Mouse (Mus musculus) stomach, embryonic 15.5 days (tissue): ENCODE results near the gene Mccc1. TPM values are rescaled to one million over a fixed set of nuclear protein-coding genes. Genes with fewer than 3 reads are reported as not detected.
A peak's percentile ranks its signal among the peaks of the same experiment; 100 is the strongest.

ENCODE experiments used
- ATAC-seq: fragments of 200-750 bp; cut with Nextera tagmentation; 2 replicates; pipeline ENCODE4 v1.8.0; 2017; ENCODE audit warnings: low read depth, moderate number of reproducible peaks, moderate TSS enrichment; ENCODE audit not compliant: insufficient read depth, low FRiP score
- H3K27ac ChIP-seq: fragments of 300-500 bp; sonication (generic); 2 replicates; pipeline ENCODE4 v1.5.1; 2015; ENCODE audit warnings: mild to moderate bottlenecking, inconsistent platforms
- H3K27me3 ChIP-seq: fragments of 300-500 bp; sonication (generic); replicated peaks from 2 replicates; pipeline ENCODE4 v1.6.1; 2015; ENCODE audit warnings: inconsistent platforms
- H3K36me3 ChIP-seq: fragments of 300-500 bp; sonication (generic); 2 replicates; pipeline ENCODE4 v1.6.1; 2015; ENCODE audit warnings: inconsistent platforms
- H3K4me1 ChIP-seq: fragments of 300-500 bp; sonication (generic); 2 replicates; pipeline ENCODE4 v1.6.1; 2015; ENCODE audit warnings: inconsistent platforms
- H3K4me2 ChIP-seq: fragments of 300-500 bp; sonication (generic); 2 replicates; pipeline ENCODE4 v1.6.1; 2015; ENCODE audit warnings: mild to moderate bottlenecking, inconsistent platforms
- H3K4me3 ChIP-seq: fragments of 300-500 bp; sonication (generic); replicated peaks from 2 replicates; pipeline ENCODE4 v1.5.1; 2015; ENCODE audit warnings: inconsistent platforms
- H3K9ac ChIP-seq: fragments of 300-500 bp; sonication (generic); 2 replicates; pipeline ENCODE4 v1.6.1; 2015; ENCODE audit warnings: inconsistent platforms
- H3K9me3 ChIP-seq: fragments of 300-500 bp; sonication (generic); 2 replicates; pipeline ENCODE4 v1.6.1; 2016; ENCODE audit warnings: inconsistent platforms
- whole genome bisulfite sequencing: fragments of 180-500 bp; shearing (Covaris S2); methylation state at CpG from one replicate; pipeline ENCODE4 v1.1.7; 2015; 5-methylcytosine and 5-hydroxymethylcytosine counted together
- polyA plus RNA-seq: library from polyadenylated mRNA; unstranded; fragments of >200 nt; fragmentation: Nextera tagmentation; extraction: Ambion mirVana; gene quantifications from 2 replicates; pipeline ENCODE4 v1.2.1, GENCODE M21; 2015

The Mccc1 gene
- 32.6 and 35.8 TPM in 2 replicates for polyA plus RNA-seq

- peak within 1 kb of the TSS; percentile 37 for H3K9ac ChIP-seq
- peak within 1 kb of the TSS; percentile 71 for H3K4me3 ChIP-seq
- peak; percentile 99 for ATAC-seq
- no peaks in the 10 kb centered on the region for H3K4me1 ChIP-seq
- WGBS, result 2% methylated on average over 39 of the region's 39 CpGs
- peak within 1 kb of the TSS; percentile 64 for H3K4me2 ChIP-seq
- H3K9me3 ChIP-seq, result no peaks in the 10 kb centered on the region
- H3K27ac ChIP-seq, result peak within 1 kb of the TSS; percentile 85
- H3K36me3 ChIP-seq, result no peaks in the 10 kb centered on the region
- H3K27me3 ChIP-seq, result no peaks in the 10 kb centered on the region
Measured at GRCm38 (mm10) chr3:36000275-36001239, at the start of gene Mccc1. Mccc1 (minus strand) TSS chr3:36000678.

GRCm38 (mm10) chr3:36049106-36049505 is 48.6 kb upstream of the Mccc1 start:
- Histone ChIP-seq H3K9ac (no peak overlapping the region), H3K27me3 (no peaks in the 10 kb centered on the region), H3K4me2 (no peak overlapping the region), H3K4me3 (no peak overlapping the region), H3K27ac (no peak overlapping the region), H3K36me3 (no peaks in the 10 kb centered on the region), H3K4me1 (no peaks in the 10 kb centered on the region), H3K9me3 (no peaks in the 10 kb centered on the region)
- 69% methylated on average over 1 of the region's 1 CpGs for WGBS
- ATAC-seq, result no peak

- H3K4me2 ChIP-seq, result no peak overlapping the region
- ATAC-seq, result no peak
Measured at GRCm38 (mm10) chr3:36045086-36045485, 44.6 kb upstream of the Mccc1 start.

GRCm38 (mm10) chr3:36044520-36044919 is 44.0 kb upstream of the Mccc1 start:
- ATAC-seq, result no peak
- Histone ChIP-seq H3K9me3 (no peaks in the 10 kb centered on the region), H3K27me3 (no peaks in the 10 kb centered on the region), H3K4me3 (no peak overlapping the region), H3K27ac (no peak overlapping the region), H3K9ac (no peak overlapping the region), H3K4me2 (no peak overlapping the region), H3K36me3 (no peaks in the 10 kb centered on the region), H3K4me1 (no peaks in the 10 kb centered on the region)

More at GRCm38 (mm10) chr3:36045086-36045485, 44.6 kb upstream of the Mccc1 start:
- Histone ChIP-seq H3K27ac (no peak overlapping the region), H3K9me3 (no peaks in the 10 kb centered on the region), H3K9ac (no peak overlapping the region), H3K4me1 (no peaks in the 10 kb centered on the region), H3K4me3 (no peak overlapping the region), H3K36me3 (no peaks in the 10 kb centered on the region), H3K27me3 (no peaks in the 10 kb centered on the region)
- WGBS, result 77% methylated on average over 4 of the region's 4 CpGs

GRCm38 (mm10) chr3:36031740-36032510 is 31.4 kb upstream of the Mccc1 start:
- no peak for ATAC-seq
- Histone ChIP-seq H3K36me3 (no peaks in the 10 kb centered on the region), H3K4me2 (no peak overlapping the region), H3K27me3 (no peaks in the 10 kb centered on the region), H3K4me1 (no peaks in the 10 kb centered on the region), H3K27ac (no peak overlapping the region), H3K4me3 (no peak overlapping the region), H3K9me3 (no peaks in the 10 kb centered on the region), H3K9ac (no peak overlapping the region)
- WGBS, result 35% methylated on average over 6 of the region's 6 CpGs

GRCm38 (mm10) chr3:36029993-36030392 is 29.5 kb upstream of the Mccc1 start:
- Histone ChIP-seq H3K4me3 (no peak overlapping the region), H3K9ac (no peak overlapping the region), H3K9me3 (no peaks in the 10 kb centered on the region), H3K4me2 (no peak overlapping the region), H3K27me3 (no peaks in the 10 kb centered on the region), H3K27ac (no peak overlapping the region), H3K4me1 (no peaks in the 10 kb centered on the region), H3K36me3 (no peaks in the 10 kb centered on the region)
- WGBS, result 83% methylated on average over 4 of the region's 4 CpGs
- ATAC-seq, result no peak

- WGBS, result 80% methylated on average over 6 of the region's 6 CpGs
- Histone ChIP-seq H3K4me1 (no peaks in the 10 kb centered on the region), H3K27me3 (no peaks in the 10 kb centered on the region), H3K9ac (no peak overlapping the region), H3K4me2 (no peak overlapping the region), H3K4me3 (no peak overlapping the region), H3K9me3 (no peaks in the 10 kb centered on the region), H3K27ac (no peak overlapping the region), H3K36me3 (no peaks in the 10 kb centered on the region)
- no peak for ATAC-seq
Measured at GRCm38 (mm10) chr3:36025732-36026131, 25.3 kb upstream of the Mccc1 start.

GRCm38 (mm10) chr3:36011239-36011638 is 10.8 kb upstream of the Mccc1 start:
- Histone ChIP-seq H3K9me3 (no peaks in the 10 kb centered on the region), H3K27ac (no peak overlapping the region), H3K4me2 (no peak overlapping the region), H3K4me1 (no peaks in the 10 kb centered on the region), H3K4me3 (no peak overlapping the region), H3K9ac (no peak overlapping the region), H3K27me3 (no peaks in the 10 kb centered on the region), H3K36me3 (no peaks in the 10 kb centered on the region)
- ATAC-seq, result no peak
- WGBS, result 72% methylated on average over 3 of the region's 3 CpGs

- H3K4me1 ChIP-seq, result no peaks in the 10 kb centered on the region
Measured at GRCm38 (mm10) chr3:36008411-36009154, 8.1 kb upstream of the Mccc1 start.

GRCm38 (mm10) chr3:36004028-36004895 is 3.8 kb upstream of the Mccc1 start:
- Histone ChIP-seq H3K27ac (no peak overlapping the region), H3K27me3 (no peaks in the 10 kb centered on the region), H3K4me2 (no peak overlapping the region), H3K4me3 (no peak overlapping the region), H3K4me1 (no peaks in the 10 kb centered on the region), H3K9ac (no peak overlapping the region), H3K36me3 (no peaks in the 10 kb centered on the region), H3K9me3 (no peaks in the 10 kb centered on the region)
- WGBS, result 37% methylated on average over 4 of the region's 4 CpGs
- ATAC-seq, result no peak

More at GRCm38 (mm10) chr3:36008411-36009154, 8.1 kb upstream of the Mccc1 start:
- no peak for ATAC-seq
- H3K36me3 ChIP-seq, result no peaks in the 10 kb centered on the region
- no peaks in the 10 kb centered on the region for H3K9me3 ChIP-seq
- no peak overlapping the region for H3K4me2 ChIP-seq
- no peaks in the 10 kb centered on the region for H3K27me3 ChIP-seq
- no peak overlapping the region; the same call in 1 of the 2 replicates for H3K27ac ChIP-seq
- no peak overlapping the region for H3K9ac ChIP-seq
- H3K4me3 ChIP-seq, result no peak overlapping the region
- 45% methylated on average over 4 of the region's 4 CpGs for WGBS
